Mouse (Mus musculus): ENCODE data around the gene Prkg1.

- no peak for TF ChIP-seq CTCF (IDR thresholded peaks at IDR 0.05; ENCODE audit: borderline replicate concordance, insufficient read depth, low read depth, low read length)
- TF ChIP-seq POLR2A (IDR thresholded peaks at IDR 0.05; ENCODE audit: borderline replicate concordance, insufficient read depth, low read length) = no peak
Measured at GRCm38 (mm10) chr19:31763246-31763821, 1.5 kb downstream of the Prkg1 start.

All from cerebellum, adult 2 months (tissue).